Mouse (Mus musculus) C2C12 (cell line): ENCODE measurements around the gene Gemin5. TPM values are rescaled to one million over a fixed set of nuclear protein-coding genes. Genes with fewer than 3 reads are reported as not detected.
"Not testable (repeated sequence)": the region's sequence is repeated elsewhere in the genome, so short reads cannot be mapped to it uniquely, and the experiment has no call there.

Source experiments
- H3K27me3 ChIP-seq: one replicate; pipeline ENCODE4 v1.6.1; 2011; ENCODE audit not compliant: control insufficient read depth, insufficient read depth, insufficient read length
- H3K36me3 ChIP-seq: one replicate; pipeline ENCODE4 v1.6.1; 2011; ENCODE audit not compliant: control insufficient read depth, insufficient read depth
- H3K4me3 ChIP-seq: one replicate; pipeline ENCODE4 v1.5.1; 2011; ENCODE audit warnings: mild to moderate bottlenecking, control low read depth; ENCODE audit not compliant: poor library complexity, insufficient read depth, severe bottlenecking
- H3K79me2 ChIP-seq: one replicate; pipeline ENCODE4 v1.6.1; 2011; ENCODE audit not compliant: control insufficient read depth, insufficient read depth
- H3K79me3 ChIP-seq: one replicate; pipeline ENCODE4 v1.6.1; 2011; ENCODE audit warnings: low read depth, control low read depth
- H3ac ChIP-seq: one replicate; pipeline ENCODE3; 2011; ENCODE audit warnings: low read depth; ENCODE audit not compliant: control insufficient read depth, insufficient read length
- CEBPB ChIP-seq: IDR thresholded peaks from one replicate; pipeline ENCODE4 v1.6.1; 2011; ENCODE audit warnings: low read depth, mild to moderate bottlenecking, control low read depth, moderate library complexity
- CTCF ChIP-seq: IDR thresholded peaks from one replicate; pipeline ENCODE4 v1.5.1; 2011; ENCODE audit not compliant: control insufficient read depth, insufficient read depth, insufficient read length
- FOSL1 ChIP-seq: IDR thresholded peaks from one replicate; pipeline ENCODE4 v1.8.0; 2011; ENCODE audit warnings: mild to moderate bottlenecking, low read length; ENCODE audit not compliant: poor library complexity, insufficient read depth, severe bottlenecking
- MAX ChIP-seq: IDR thresholded peaks from one replicate; pipeline ENCODE4 v1.6.1; 2011; ENCODE audit warnings: mild to moderate bottlenecking, control low read depth
- MYOD1 ChIP-seq: IDR thresholded peaks from one replicate; pipeline ENCODE4 v1.6.1; 2011; ENCODE audit warnings: low read depth; ENCODE audit not compliant: control insufficient read depth, insufficient read length
- MYOG ChIP-seq: IDR thresholded peaks from one replicate; pipeline ENCODE4 v1.6.1; 2011; ENCODE audit not compliant: control insufficient read depth, insufficient read length; ENCODE audit errors: extremely low read depth
- USF1 ChIP-seq: IDR thresholded peaks from one replicate; pipeline ENCODE4 v1.6.1; 2011; ENCODE audit warnings: low read depth, mild to moderate bottlenecking, control low read depth, moderate library complexity
- polyA plus RNA-seq: library from polyadenylated mRNA; unstranded; fragments of >200 nt; fragmentation: generic; extraction: Trizol; gene quantifications from one replicate; pipeline ENCODE4 v1.2.1, GENCODE M21; 2012; ENCODE audit warnings: missing spikeins

Gene Gemin5
- polyA plus RNA-seq, 1 experiment, result 26.7 TPM

DNA sequence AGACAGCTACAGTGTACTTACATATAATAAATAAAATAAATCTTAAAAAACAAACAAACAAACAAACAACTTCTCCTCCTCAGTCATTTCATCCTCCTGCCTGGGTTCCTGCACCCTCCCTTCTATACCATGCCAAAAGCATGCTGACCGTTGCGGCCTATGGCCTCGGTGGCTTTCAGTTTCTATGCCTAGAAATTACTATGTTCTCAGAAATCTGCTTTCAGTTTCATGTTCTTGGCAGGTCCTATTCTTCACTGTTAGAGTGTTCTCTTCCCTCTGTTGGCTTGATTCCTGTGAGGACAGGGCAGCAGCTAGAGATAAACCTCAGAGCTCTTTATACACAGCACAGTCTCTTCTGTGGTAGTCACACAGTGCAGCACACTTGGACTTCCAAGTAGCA, 15.2 kb upstream of the Gemin5 start:
- Histone ChIP-seq H3K79me2 (no peaks in the 10 kb centered on the region), H3K27me3 (no peaks in the 10 kb centered on the region), H3K79me3 (no peaks in the 10 kb centered on the region), H3ac (no peak overlapping the region), H3K4me3 (no peak overlapping the region), H3K36me3 (peaks cover 18% of the 10 kb centered on the region)
- TF ChIP-seq CTCF (no peak), CEBPB (no peak), MYOG (no peak), MAX (no peak), USF1 (no peak), MYOD1 (no peak), FOSL1 (no peak)

DNA sequence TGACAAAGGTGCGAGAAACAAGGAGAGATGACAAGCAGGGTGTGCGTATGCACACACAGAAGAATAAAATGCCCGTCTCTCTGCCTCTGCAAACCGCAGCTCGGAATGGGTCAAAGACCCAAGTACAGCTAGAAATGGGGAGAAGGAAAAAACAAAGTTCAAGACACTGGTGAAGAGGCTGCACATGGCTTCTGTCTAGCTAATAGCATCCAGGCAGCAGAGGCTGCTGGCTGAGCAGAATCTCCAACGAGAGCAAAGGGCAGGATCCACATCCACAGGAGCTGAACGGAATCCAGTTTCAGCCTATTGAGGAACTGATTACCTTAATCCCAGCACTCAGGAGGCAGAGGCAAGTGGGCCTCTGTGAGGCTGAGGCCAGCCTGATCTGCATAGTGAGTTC, 12.4 kb upstream of the Gemin5 start:
- Histone ChIP-seq H3ac (no peak overlapping the region), H3K4me3 (no peak overlapping the region), H3K79me3 (no peaks in the 10 kb centered on the region), H3K36me3 (peaks cover 42% of the 10 kb centered on the region), H3K27me3 (no peaks in the 10 kb centered on the region), H3K79me2 (no peaks in the 10 kb centered on the region)
- TF ChIP-seq CTCF, result no peak
- TF ChIP-seq MAX, result no peak
- TF ChIP-seq CEBPB, result no peak
- TF ChIP-seq FOSL1, result no peak
- TF ChIP-seq USF1, result no peak
- no peak for TF ChIP-seq MYOD1
- no peak for TF ChIP-seq MYOG

DNA sequence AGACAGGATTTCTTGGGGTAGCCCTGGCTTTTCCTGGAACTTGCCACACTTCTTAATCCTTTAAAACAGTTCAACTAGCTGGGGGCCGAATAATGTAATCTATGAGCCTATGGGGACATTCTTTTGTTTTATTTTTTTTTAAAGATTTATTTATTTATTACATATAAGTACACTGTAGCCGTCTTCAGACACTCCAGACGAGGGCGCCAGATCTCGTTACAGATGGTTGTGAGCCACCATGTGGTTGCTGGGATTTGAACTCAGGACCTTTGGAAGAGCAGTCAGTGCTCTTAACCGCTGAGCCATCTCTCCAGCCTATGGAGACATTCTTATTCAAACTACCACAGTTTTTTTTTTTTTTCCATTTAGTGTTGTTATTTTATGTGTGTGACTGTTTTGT, 11.6 kb upstream of the Gemin5 start:
- not testable (repeated sequence) for H3ac ChIP-seq, H3K79me3 ChIP-seq, H3K4me3 ChIP-seq, H3K79me2 ChIP-seq, H3K27me3 ChIP-seq
- H3K36me3 ChIP-seq, result peaks cover 50% of the 10 kb centered on the region

DNA sequence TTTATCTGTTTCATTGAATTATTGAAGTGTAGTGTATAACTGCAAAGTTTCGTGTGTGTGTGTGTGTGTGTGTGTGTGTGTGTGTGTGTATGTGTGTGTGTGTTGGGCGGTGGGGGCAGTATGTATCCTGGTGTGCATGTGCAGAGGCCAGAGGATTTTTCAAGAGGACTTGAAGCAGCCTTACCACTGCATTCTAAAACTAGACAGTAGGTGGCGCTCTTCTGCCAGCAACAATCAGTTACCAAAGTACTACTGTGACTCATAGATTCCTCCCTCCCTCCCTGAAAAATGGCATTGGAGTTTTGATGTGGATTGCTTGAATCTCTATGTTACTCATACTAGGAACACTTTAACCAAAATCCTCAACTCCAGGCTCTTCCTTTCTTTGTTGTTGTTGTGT, 11.2 kb upstream of the Gemin5 start:
- TF ChIP-seq CTCF (peak; percentile 47), CEBPB (no peak)
- Histone ChIP-seq H3ac (no peak overlapping the region), H3K79me3 (no peaks in the 10 kb centered on the region), H3K79me2 (no peaks in the 10 kb centered on the region), H3K27me3 (no peaks in the 10 kb centered on the region), H3K36me3 (peaks cover 54% of the 10 kb centered on the region), H3K4me3 (no peak overlapping the region)

DNA sequence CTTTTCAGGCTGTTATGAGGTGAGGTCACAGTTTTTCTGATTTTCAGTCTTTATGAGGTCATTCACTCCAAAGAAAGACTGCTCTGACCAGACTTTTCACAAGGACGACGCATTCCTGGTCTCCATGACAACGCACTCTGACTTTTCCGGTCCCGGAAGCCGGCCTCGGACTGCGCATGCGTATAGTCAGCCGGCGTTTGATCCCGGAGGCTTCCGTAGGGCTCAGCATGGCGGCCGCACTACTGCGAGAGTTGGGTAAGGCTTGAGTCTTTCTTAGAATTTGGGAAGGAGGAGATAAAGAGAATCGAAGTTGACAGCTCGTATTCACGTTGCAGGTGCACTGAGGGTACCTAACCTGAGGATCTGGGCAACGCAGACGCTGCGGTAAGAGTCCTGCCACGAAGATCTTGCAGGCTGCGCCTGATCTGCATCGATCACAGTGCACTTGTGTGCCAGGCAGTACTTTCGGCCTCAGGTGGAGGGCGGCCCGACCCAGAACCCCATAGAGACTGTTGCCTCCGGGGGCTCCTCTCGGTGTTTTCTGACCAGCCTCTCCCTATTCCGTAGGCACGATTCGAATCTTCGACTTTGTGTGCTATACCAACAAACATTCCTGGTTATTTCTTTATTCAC, 3.2 kb upstream of the Gemin5 start, which contains the start of gene Mrpl22:
Mrpl22 (plus strand) TSS at position 203 of the 633 bp plus-strand sequence.
- Histone ChIP-seq H3K79me3 (peaks cover 22% of the 10 kb centered on the region), H3K27me3 (no peaks in the 10 kb centered on the region), H3ac (peak within 1 kb of the TSS; percentile 81), H3K79me2 (peaks cover 39% of the 10 kb centered on the region), H3K36me3 (peaks cover 42% of the 10 kb centered on the region), H3K4me3 (peak within 1 kb of the TSS; percentile 99)
- no peak for TF ChIP-seq USF1
- TF ChIP-seq MYOG, result no peak
- TF ChIP-seq CTCF, result no peak
- TF ChIP-seq FOSL1, result no peak
- no peak for TF ChIP-seq CEBPB
- TF ChIP-seq MYOD1, result no peak
- peak; percentile 81 for TF ChIP-seq MAX

DNA sequence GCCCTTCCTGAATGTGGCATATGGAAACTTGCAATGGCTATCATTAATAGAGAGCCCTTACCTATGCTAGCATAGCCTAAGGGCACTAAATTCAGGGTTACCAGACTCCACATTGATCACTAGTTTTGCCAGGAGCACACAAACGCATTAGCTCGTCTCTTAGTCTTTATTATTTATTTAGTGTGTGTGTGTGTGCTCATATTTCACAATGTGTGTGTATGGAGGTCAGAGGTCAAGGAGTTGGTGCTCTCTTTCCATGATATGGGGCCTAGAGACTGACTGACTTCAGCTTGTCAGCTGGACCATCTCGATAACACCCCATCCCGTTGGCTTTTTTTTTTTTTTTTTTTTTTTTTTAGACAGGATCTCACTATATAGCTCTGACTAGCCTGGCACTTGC, 1.3 kb upstream of the Gemin5 start:
- TF ChIP-seq FOSL1 (no peak), MYOD1 (no peak)
- Histone ChIP-seq H3K79me3 (peaks cover 34% of the 10 kb centered on the region), H3ac (no peak overlapping the region)

DNA sequence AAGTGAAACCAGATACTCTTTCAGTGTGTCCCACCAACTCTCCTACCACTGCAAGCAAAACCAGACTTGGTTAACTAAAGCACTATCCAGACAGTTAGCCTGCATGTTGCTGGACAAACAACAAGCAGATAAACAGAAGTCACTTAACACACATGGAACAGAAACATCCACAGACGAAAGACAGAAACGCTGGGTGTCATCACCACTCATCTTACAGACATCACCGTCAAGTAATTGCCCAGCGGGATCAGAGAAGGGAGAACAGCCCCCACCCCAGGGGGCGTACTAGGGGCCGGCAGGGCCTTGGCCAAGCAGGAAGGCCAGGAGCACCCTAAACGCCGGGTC, 545 bp downstream of the Gemin5 start:
- H3K36me3 ChIP-seq, result peaks cover 43% of the 10 kb centered on the region
- peaks cover 31% of the 10 kb centered on the region for H3K79me3 ChIP-seq
- no peaks in the 10 kb centered on the region for H3K27me3 ChIP-seq
- peak overlapping the region; percentile 84 for H3ac ChIP-seq
- peaks cover 54% of the 10 kb centered on the region for H3K79me2 ChIP-seq
- no peak for TF ChIP-seq MAX
- no peak for TF ChIP-seq FOSL1
- TF ChIP-seq MYOG, result no peak
- H3K4me3 ChIP-seq, result peak overlapping the region; percentile 89

More for the DNA sequence above, 1.3 kb upstream of the Gemin5 start:
- Histone ChIP-seq H3K27me3 (no peaks in the 10 kb centered on the region), H3K79me2 (peaks cover 58% of the 10 kb centered on the region), H3K36me3 (peaks cover 42% of the 10 kb centered on the region), H3K4me3 (no peak overlapping the region)
